Mouse (Mus musculus) pancreas, adult 10 weeks (tissue): Measurements from ENCODE around the gene Arhgef40. TPM values are rescaled to one million over a fixed set of nuclear protein-coding genes. Genes with fewer than 3 reads are reported as not detected.

Source experiments
- polyA plus RNA-seq: library from polyadenylated mRNA; stranded (reverse); fragments of 350-450 nt; fragmentation: Illumina TruSeq; extraction: RNeasy Lipid Tissue Mini Kit (QIAGEN cat#74804); gene quantifications from one replicate; pipeline ENCODE4 v1.2.3, GENCODE M21; 2015; ENCODE audit warnings: low read depth, low replicate concordance; ENCODE audit not compliant: insufficient read depth

Gene Arhgef40
- polyA plus RNA-seq, result 17.2 TPM

DNA sequence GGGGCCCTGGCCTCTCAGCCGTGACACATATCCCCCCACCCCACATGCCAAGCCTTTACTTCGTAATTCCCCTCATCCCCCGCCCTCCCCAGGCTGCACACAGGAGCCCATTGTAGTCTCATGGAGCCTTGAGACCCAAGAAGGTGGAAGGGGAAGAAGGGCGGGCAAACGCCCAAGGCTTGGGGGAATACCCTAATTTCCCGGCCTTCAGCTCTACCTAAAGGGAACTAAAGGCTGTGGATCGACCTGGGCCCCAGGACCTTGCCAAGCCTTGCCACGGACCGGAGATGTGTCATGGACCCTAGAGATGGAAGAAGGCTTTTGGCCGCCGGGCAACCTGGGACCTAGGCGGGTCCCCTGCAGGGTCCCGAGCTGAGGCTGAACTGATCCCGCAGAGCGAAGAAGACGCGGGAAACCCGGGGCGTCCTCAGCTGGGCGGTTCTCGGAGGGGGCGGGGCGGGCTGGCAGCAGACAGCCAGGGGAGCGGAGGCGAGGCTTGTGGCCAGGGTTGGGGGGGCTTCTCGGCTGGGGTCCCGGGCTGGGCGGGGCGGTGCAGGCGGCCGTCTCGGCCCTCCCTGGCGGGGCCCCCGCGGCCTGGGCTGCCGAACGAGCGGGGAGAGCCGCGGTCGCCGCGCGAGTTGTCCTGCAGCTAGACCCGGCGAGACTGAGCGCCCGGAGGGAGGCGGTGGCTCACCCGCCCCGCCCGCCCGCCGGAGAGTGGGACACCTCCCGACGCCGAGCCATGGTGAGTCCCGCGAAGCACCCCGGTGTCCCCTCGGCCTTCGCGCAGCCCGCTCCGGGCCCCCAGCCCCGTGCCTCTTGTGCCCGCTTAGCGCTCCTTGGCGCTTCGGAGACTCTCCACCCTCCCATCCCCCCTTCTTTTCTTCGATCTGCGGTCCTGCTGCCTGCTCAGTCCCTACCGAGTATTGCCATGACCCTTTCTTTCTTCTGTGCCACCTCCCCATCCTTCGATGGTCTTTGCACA is at the start of gene Arhgef40:
Arhgef40 (plus strand) TSS at position 473 of the 985 bp plus-strand sequence.

DNA sequence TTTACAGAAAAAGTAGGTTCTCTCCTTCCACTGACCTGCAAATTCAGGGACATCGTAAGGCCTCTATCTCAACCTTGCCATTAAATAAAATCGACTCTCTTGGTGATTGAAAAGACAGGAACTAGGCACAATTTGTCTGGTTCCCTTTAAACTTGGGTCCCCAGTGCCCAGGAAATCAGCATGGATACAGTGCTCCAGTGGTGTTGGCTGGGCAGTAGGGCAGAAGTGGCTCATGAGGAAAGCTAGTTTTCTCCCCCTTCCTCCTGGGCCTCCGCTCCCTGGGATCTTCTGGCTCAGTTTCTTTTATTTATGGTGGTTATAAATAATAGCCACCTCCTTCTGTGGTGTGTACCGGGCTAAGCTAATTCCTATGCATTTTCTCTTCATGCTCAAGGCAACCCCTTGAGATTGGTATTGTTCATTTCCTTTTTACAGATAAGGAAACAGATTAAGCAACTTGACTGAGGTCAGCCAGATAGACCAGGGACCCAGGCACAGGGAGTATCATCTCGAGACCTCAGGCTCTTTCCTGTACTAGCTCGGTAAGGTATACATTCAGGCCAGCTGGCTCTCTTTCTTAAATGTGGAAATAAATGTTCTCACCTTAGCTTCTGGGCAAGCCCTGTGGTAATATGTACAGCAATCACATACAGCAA is 31.1 kb downstream of the Arhgef40 start, which contains the start of gene Tmem253:
Tmem253 (plus strand) TSS at position 214 of the 656 bp plus-strand sequence.

DNA sequence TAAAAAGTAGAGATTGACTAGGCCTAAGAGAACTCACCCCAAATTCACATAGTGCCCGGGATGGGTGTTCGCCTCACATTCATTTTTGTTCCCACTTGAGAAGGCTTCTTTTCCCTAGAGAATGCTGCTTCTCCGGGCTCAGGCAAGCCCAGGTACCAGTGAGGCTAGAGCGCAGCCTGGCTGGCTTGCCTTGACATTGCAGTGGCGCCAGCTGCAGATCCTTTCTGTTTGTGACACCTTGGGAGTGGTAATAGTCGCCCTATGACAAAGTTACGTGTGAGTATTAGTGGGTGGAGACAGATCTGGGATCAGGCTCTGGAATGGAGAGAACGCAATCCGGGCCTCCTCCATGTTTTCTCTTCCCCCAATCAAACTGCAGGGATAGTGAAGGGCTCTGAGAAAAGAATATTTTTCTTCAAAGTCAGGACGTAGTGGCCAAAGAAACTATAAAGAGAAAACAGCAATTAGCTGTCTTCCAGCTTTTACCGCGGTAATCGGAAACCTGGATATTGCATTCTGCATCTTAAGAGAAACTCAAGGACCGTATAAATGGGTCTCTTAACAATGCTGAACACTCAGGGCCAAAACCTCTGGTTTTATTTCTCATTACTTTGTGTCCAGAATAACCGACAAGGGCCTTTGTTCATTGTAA is 36.1 kb downstream of the Arhgef40 start, which contains the start of gene Zfp219:
Zfp219 (minus strand) TSS at position 248 of the 652 bp plus-strand sequence.

DNA sequence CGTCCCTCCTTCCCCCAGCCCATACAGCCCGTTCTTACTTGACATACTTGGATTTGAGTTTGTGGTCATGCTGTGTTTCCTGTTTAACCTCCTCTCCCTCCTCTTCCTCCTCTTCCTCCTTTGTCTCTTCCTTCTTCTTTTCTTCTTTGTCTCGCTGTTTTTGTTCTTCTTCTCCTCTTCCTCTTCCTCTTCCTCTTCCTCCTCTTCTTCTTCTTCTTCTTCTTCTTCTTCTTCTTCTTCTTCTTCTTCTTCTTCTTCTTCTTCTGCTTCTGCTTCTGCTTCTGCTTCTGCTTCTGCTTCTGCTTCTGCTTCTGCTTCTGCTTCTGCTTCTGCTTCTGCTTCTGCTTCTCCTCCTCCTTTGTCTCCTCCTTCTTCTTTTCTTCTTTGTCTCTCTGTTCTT is 57.8 kb downstream of the Arhgef40 start, which contains the start of gene Olfr221:
Olfr221 (minus strand) TSS at position 101 of the 400 bp plus-strand sequence.

Other genes starting within 250 kb of the Arhgef40 start
- gene Ang4, start 211.1 kb upstream of the Arhgef40 start, polyA plus RNA-seq, result not detected
- not detected for gene AY358078, start 184.7 kb upstream of the Arhgef40 start, polyA plus RNA-seq
- gene Ear6, start 131.0 kb upstream of the Arhgef40 start, polyA plus RNA-seq, result not detected
- 14.3 TPM for gene Mettl17, start 99.9 kb upstream of the Arhgef40 start, polyA plus RNA-seq
- 1.00 TPM for gene Slc39a2, start 91.8 kb upstream of the Arhgef40 start, polyA plus RNA-seq
- gene Ndrg2, start 70.6 kb upstream of the Arhgef40 start, polyA plus RNA-seq, result 19.1 TPM
- gene Tppp2, start 66.3 kb upstream of the Arhgef40 start, polyA plus RNA-seq, result not detected
- not detected for gene Rnase13, start 61.9 kb upstream of the Arhgef40 start, polyA plus RNA-seq
- gene Tmem253, start 30.9 kb downstream of the Arhgef40 start, polyA plus RNA-seq, result not detected
- gene Zfp219, start 36.0 kb downstream of the Arhgef40 start, polyA plus RNA-seq, result 9.1 TPM
- not detected for gene Olfr221, start 57.7 kb downstream of the Arhgef40 start, polyA plus RNA-seq
- 41.8 TPM for gene Hnrnpc, start 119.3 kb downstream of the Arhgef40 start, polyA plus RNA-seq
- 8.4 TPM for gene Rpgrip1, start 126.0 kb downstream of the Arhgef40 start, polyA plus RNA-seq
- 8.1 TPM for gene Supt16, start 212.7 kb downstream of the Arhgef40 start, polyA plus RNA-seq